Mouse (Mus musculus): Measurements from ENCODE around the gene Lrrc27.

Lrrc27 gene

GRCm38 (mm10) chr7:139271871-139272270, 59.1 kb downstream of the Lrrc27 start:
- intact Hi-C loops (cut with DNase I): no loop called here

GRCm38 (mm10) chr7:139272639-139273396, 60.0 kb downstream of the Lrrc27 start:
- intact Hi-C loops (cut with DNase I): no loop called here

GRCm38 (mm10) chr7:139273397-139273719, 60.6 kb downstream of the Lrrc27 start:
- intact Hi-C loops (cut with DNase I): no loop called here

GRCm38 (mm10) chr7:139275586-139275985, 62.8 kb downstream of the Lrrc27 start:
- intact Hi-C loops (cut with DNase I): no loop called here

GRCm38 (mm10) chr7:139276150-139276549, 63.4 kb downstream of the Lrrc27 start:
- intact Hi-C loops (cut with DNase I): no loop called here

- intact Hi-C loops (cut with DNase I): no loop called here
Measured at GRCm38 (mm10) chr7:139277536-139277935, 64.7 kb downstream of the Lrrc27 start.

GRCm38 (mm10) chr7:139279571-139279970, 66.8 kb downstream of the Lrrc27 start:
- intact Hi-C loops (cut with DNase I): no loop called here

- intact Hi-C loops (cut with DNase I): no loop called here
Measured at GRCm38 (mm10) chr7:139280044-139280443, 67.3 kb downstream of the Lrrc27 start.

GRCm38 (mm10) chr7:139281195-139281594, 68.4 kb downstream of the Lrrc27 start:
- intact Hi-C loops (cut with DNase I): no loop called here

GRCm38 (mm10) chr7:139282037-139282436, 69.2 kb downstream of the Lrrc27 start:
- intact Hi-C loops (cut with DNase I): no loop called here

GRCm38 (mm10) chr7:139285295-139285943, 72.6 kb downstream of the Lrrc27 start:
- intact Hi-C loops (cut with DNase I): no loop called here

GRCm38 (mm10) chr7:139288540-139288939, 75.8 kb downstream of the Lrrc27 start:
- intact Hi-C loops (cut with DNase I): no loop called here
